Mouse (Mus musculus): ENCODE measurements around the gene Adam11.

Adam11 gene

DNA sequence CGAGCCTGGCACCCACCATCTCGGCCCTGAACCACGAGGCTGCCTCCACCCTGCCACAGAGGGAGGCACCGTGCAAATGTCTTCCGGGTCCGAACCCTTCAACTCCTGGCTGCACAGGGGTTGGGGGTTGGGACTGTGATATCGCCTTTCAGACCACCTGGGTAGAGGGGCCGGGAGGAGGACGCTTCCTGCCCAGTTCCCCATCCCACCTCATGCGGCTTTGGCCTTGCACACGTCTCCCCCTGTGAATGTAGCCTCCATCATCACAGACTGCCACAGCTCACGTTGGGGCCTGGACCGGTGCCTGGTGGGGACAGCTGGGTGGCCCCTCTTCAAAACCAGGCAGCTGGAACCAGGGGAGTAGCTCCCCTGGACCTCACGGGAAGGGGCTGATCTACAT, 16.9 kb downstream of the Adam11 start:
- in situ Hi-C loops (cut with MseI, MboI), result no loop called here

GRCm38 (mm10) chr11:102778597-102778996, 17.4 kb downstream of the Adam11 start:
- in situ Hi-C loops (cut with MseI, MboI), result no loop called here

DNA sequence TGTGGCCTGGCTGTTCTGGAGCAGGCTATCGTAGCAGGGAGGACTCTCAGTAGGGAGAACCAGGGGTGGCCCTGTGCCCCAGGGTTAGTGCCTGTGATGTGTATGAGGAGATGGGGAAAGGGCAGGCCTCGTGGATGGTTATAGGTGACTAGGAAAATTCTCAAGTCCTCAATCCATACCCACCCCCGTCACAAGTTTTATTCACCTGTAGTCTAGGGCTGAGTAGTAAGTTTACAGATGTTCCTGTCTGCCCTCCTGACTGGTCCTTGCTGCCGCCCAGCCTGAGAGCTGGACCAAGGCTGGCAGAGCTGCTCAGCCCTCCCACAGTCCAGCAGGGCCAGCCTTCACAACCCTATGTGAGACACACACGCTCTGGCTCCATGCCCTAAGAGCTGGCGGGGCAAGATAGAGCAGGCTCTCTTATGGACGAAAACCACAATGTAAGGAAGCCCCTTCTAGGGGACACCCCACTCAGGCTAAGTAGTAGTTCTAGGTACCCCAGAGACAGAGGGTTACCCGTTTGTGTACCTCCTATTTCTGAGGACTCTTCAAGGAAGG, 17.9 kb downstream of the Adam11 start:
- in situ Hi-C loops (cut with MseI, MboI), result no loop called here

DNA sequence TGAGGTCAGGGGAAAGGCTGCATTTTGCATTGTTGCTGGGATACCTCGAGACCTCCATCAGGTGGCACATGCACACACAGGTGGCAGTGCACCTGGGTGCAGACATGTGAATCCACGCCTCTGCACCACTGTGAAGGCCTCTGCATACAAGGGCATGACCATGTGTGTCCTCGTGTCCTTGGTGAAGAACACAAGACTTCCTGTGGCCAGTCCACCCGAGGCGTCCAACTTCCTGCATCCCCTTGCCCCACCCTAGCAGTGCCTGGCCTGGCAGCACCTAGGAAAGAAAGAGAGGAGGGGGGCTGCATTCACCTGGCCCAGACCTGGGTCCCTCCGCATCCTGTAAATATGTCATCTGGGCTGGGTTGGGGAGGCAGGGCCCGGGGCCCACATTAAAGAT, 18.6 kb downstream of the Adam11 start:
- in situ Hi-C loops (cut with MseI, MboI), result no loop called here

DNA sequence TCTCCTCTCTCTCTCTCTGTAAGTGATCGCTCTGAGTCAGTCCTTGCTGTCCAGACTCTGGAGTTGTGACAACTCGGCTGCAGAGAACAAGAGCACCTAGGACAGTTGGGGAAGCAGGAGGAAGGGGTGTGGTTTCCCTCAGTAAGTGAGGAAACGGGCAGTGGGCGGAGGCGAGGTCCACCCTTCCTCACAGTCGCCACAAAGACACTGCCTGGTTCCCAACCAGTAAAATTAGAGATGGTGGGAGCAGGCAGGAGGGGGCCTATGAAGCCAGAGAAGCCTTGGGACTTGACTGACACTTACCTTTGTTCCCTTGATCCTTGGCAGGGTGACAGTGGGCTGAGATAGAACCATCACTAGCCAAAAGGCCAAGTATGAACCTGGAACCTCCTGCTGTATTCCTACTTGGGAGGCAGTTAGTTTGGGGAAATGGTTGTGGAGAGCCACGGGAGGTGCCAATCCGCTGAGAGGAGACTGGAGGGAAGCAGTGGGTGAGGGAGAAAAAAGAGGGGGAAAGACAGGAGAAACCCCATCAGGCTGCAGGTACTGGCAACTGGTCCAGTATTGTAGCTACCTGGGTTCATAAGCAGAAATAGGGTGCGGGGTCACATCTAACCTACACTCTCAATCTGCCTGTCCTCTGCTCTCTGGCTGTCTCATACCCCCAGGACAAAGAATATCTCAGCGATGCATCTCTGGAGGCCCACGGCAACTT, 19.2 kb downstream of the Adam11 start:
- in situ Hi-C loops (cut with MseI, MboI), result no loop called here

- in situ Hi-C loops (cut with MseI, MboI), result no loop called here
Measured at GRCm38 (mm10) chr11:102780986-102781351, 19.7 kb downstream of the Adam11 start.

DNA sequence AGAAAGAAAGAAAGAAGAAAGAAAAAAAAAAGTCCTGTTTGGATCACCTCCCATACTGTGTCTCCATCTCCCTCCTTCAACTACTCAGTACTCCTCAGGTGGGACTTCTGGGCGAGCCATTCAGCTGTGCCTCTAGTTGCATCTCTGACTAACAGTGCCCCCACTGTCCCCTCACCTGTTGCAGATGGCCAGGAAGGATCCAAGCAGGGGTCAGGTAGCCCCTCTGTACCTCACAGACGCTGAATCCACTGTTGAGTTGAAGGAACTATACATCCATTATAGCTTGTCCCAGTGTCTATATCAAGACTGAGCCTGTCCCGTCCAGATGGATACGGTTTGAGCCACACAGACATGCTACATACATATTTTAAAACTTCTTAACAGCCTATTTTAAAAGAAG, 20.3 kb downstream of the Adam11 start:
- in situ Hi-C loops (cut with MseI, MboI), result no loop called here

DNA sequence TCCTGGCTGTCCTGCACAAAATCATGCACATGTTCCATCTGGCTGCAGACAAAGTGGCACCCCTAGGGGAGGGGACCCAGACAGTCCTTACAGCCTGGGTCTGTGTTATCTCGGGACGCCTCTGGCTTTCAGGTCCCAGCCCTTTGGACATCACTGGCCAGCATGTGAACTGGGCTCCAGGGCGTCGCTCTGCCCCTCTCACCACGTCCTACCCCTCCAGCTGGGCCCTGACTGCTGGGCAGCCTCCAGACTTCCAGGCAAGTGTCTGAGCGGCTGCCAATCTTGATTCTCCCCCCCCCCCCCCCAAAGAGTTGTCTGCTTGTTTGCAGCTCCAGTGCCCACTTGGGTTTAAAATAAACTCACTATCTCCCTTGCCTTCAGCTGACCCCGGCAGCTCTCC, 22.2 kb downstream of the Adam11 start:
- in situ Hi-C loops (cut with MseI, MboI), result no loop called here

DNA sequence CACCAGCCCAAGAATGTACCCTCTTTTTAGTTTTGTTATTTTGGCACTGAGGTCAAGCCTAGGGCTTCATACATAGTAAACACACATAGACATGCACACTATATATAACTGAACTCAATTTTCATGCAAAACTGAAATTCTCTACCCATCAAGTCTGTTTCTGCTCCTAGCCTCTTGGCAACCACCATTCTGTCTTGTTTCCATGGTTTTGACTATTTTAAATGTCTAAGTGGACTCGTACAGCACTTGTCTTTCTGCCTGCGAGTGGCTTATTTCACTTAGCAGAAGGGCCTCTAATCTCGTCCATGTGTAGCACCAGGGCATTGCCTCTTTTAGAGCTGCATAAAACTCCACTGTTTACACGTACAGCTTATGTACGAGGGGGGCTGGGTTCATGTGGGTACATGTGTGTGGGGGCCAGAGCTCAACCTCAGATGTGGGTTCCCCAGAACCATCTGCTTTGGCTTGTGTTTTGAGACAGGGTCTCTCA, 26.5 kb downstream of the Adam11 start:
- in situ Hi-C loops (cut with MseI, MboI), result no loop called here

DNA sequence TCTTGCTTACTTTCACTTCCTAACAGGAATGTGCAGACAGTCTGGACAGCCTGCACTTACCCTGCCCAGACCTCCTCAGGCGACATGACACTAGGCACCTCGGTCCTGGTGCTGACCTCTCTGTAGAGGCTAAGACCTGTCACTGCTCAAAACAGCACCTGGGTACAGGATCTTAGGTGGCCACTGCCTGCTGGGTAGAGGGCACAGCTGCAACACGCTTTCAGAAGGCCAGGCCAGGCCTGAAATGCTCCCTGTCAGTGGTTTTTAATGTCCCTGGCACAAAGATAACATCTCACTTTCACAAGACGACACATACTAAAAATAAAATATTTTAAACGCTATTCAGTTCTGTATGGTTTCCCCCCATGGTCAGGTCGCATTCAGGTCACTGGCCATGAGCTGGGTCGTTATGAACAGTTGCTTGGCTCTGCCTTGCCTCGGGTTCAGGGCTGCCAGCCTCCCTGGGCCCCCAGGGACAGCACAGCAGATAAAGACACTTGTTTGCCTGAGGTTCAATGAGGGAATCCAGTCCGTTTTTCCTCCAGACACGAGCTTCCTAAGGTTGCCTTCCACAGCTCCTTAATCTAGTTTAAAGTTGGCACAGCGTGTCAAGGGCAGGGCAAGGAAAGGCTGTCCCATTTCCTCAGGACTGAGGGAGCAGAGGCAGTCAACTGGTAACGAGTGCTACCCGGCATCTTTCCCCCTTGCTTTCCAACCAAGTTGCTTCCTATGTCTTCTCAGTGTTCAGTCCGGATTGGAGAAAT, 30.6 kb downstream of the Adam11 start:
- in situ Hi-C loops (cut with MseI, MboI), result no loop called here

- in situ Hi-C loops (cut with MseI, MboI), result no loop called here
Measured at GRCm38 (mm10) chr11:102794157-102794556, 32.9 kb downstream of the Adam11 start.

GRCm38 (mm10) chr11:102803453-102803852, 42.2 kb downstream of the Adam11 start:
- in situ Hi-C loops (cut with MseI, MboI), result no loop called here

- in situ Hi-C loops (cut with MseI, MboI), result no loop called here
Measured at GRCm38 (mm10) chr11:102808246-102808645, 47.0 kb downstream of the Adam11 start.

GRCm38 (mm10) chr11:102810721-102811485, 49.7 kb downstream of the Adam11 start:
- in situ Hi-C loops (cut with MseI, MboI), result no loop called here

GRCm38 (mm10) chr11:102814881-102815280, 53.6 kb downstream of the Adam11 start:
- in situ Hi-C loops (cut with MseI, MboI), result no loop called here

- in situ Hi-C loops (cut with MseI, MboI), result no loop called here
Measured at GRCm38 (mm10) chr11:102818121-102819020, 57.1 kb downstream of the Adam11 start.

- in situ Hi-C loops (cut with MseI, MboI), result no loop called here
Measured at GRCm38 (mm10) chr11:102819021-102819782, 58.0 kb downstream of the Adam11 start, which contains the start of gene Gjc1. Gene Gjc1, minus strand, starts transcription at chr11:102819700.

DNA sequence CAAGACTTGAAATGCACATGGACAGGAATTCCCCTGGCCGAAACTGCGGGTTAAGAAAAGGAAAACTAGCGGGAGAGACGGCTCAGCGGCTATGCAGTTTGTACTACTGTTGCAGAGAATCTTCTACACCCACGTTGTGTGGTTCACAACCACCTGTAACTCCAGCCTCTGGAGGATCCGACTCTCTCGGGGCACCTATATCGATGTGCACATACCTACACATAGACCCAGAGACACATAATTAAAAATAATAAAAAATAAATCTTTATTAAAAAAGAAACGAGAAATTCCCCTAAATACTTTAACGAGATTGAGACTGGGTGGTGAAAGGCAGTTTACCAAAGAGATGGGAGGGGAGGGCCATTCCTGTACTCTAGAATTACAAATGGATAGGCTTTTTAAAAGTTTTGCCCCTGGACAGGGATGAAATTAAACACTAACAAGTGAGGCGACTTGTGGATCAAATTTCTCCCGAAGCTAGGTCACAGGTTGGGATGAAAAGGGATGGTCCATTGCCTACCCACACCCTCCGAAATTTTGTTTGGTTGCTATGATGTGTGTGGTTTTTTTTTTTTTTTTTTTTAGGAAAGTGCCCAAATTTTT, 58.6 kb downstream of the Adam11 start:
- in situ Hi-C loops (cut with MseI, MboI), result no loop called here

- in situ Hi-C loops (cut with MseI, MboI), result no loop called here
Measured at GRCm38 (mm10) chr11:102820432-102820831, 59.2 kb downstream of the Adam11 start.

- in situ Hi-C loops (cut with MseI, MboI), result no loop called here
Measured at GRCm38 (mm10) chr11:102821231-102821630, 60.0 kb downstream of the Adam11 start.
